Mouse (Mus musculus) kidney, adult 2 months (tissue): ENCODE data around the gene Thsd7a. TPM values are rescaled to one million over a fixed set of nuclear protein-coding genes. Genes with fewer than 3 reads are reported as not detected.

Experiments
- DNase-seq: peaks from one replicate; pipeline ENCODE4 v3.0.0; 2021
- H3K27ac ChIP-seq: fragments of 200-500 bp; 2 replicates; pipeline ENCODE4 v1.5.1; 2012; ENCODE audit warnings: low read depth, low read length, control low read depth, inconsistent platforms; ENCODE audit not compliant: insufficient read depth
- H3K27me3 ChIP-seq: fragments of 200-500 bp; replicated peaks from 2 replicates; pipeline ENCODE4 v1.6.1; 2012; ENCODE audit warnings: mild to moderate bottlenecking, moderate library complexity, low read length, inconsistent platforms; ENCODE audit not compliant: control insufficient read depth, insufficient read depth
- H3K36me3 ChIP-seq: fragments of 200-500 bp; 2 replicates; pipeline ENCODE4 v1.6.1; 2012; ENCODE audit warnings: mild to moderate bottlenecking, moderate library complexity, low read length, inconsistent platforms; ENCODE audit not compliant: control insufficient read depth, insufficient read depth
- H3K4me1 ChIP-seq: fragments of 200-500 bp; 2 replicates; pipeline ENCODE4 v1.6.1; 2011; ENCODE audit warnings: low read length; ENCODE audit not compliant: control insufficient read depth, insufficient read depth
- H3K4me3 ChIP-seq: fragments of 200-500 bp; 2 replicates; pipeline ENCODE4 v1.5.1; 2011; ENCODE audit warnings: mild to moderate bottlenecking, low read depth, low read length, control low read depth; ENCODE audit not compliant: insufficient read depth
- CTCF ChIP-seq: fragments of 200-500 bp; conservative IDR thresholded peaks from 2 replicates; pipeline ENCODE4 v1.5.1; 2011; ENCODE audit warnings: low read depth, mild to moderate bottlenecking, control low read depth, low read length, moderate library complexity, mixed read lengths; ENCODE audit not compliant: insufficient read depth, insufficient read length
- POLR2A ChIP-seq: fragments of 200-500 bp; IDR thresholded peaks from one replicate; pipeline ENCODE4 v1.6.1; 2011; ENCODE audit warnings: low read depth, low read length, control low read depth
- WGBS: fragments of 180-500 bp; shearing (Covaris S2); methylation state at CpG from one replicate; pipeline ENCODE4 v1.1.7; 2018; 5-methylcytosine and 5-hydroxymethylcytosine counted together
- polyA plus RNA-seq: library from polyadenylated mRNA; depleted of rRNA; stranded (reverse); fragments of >200 nt; gene quantifications from 2 replicates; pipeline ENCODE4 v1.2.3, GENCODE M21; 2012

Gene Thsd7a
- polyA plus RNA-seq, 1 experiment, result 5.7 TPM

- no peak overlapping the region for H3K4me3 ChIP-seq
- no peak for DNase-seq
- no peak for TF ChIP-seq POLR2A
- TF ChIP-seq CTCF, result no peak
Observed at GRCm38 (mm10) chr6:12581143-12581542, 168.1 kb downstream of the Thsd7a start.

GRCm38 (mm10) chr6:12575619-12576216 lies 173.5 kb downstream of the Thsd7a start:
- no peak overlapping the region for H3K4me3 ChIP-seq
- DNase-seq, result no peak
- 75% methylated on average over 6 of the region's 6 CpGs for WGBS
- no peak overlapping the region for H3K27ac ChIP-seq
- H3K36me3 ChIP-seq, result no peaks in the 10 kb centered on the region
- no peaks in the 10 kb centered on the region for H3K4me1 ChIP-seq
- TF ChIP-seq POLR2A, result no peak
- TF ChIP-seq CTCF, result no peak
- H3K27me3 ChIP-seq, result no peaks in the 10 kb centered on the region

More at GRCm38 (mm10) chr6:12581143-12581542, 168.1 kb downstream of the Thsd7a start:
- Histone ChIP-seq H3K36me3 (no peaks in the 10 kb centered on the region), H3K27ac (no peak overlapping the region), H3K27me3 (no peaks in the 10 kb centered on the region), H3K4me1 (no peaks in the 10 kb centered on the region)
- 62% methylated on average over 3 of the region's 3 CpGs for WGBS

- 71% methylated on average over 5 of the region's 5 CpGs for WGBS
- H3K4me1 ChIP-seq, result no peaks in the 10 kb centered on the region
- H3K27me3 ChIP-seq, result no peaks in the 10 kb centered on the region
- no peak for DNase-seq
- no peak overlapping the region for H3K27ac ChIP-seq
- H3K36me3 ChIP-seq, result no peaks in the 10 kb centered on the region
- no peak overlapping the region for H3K4me3 ChIP-seq
- TF ChIP-seq CTCF, result no peak
- no peak for TF ChIP-seq POLR2A
Observed at GRCm38 (mm10) chr6:12572202-12572601, 177.0 kb downstream of the Thsd7a start.

- WGBS, result 86% methylated on average over 4 of the region's 4 CpGs
- no peaks in the 10 kb centered on the region for H3K27me3 ChIP-seq
- no peak for TF ChIP-seq POLR2A
- DNase-seq, result no peak
- H3K36me3 ChIP-seq, result no peaks in the 10 kb centered on the region
- no peaks in the 10 kb centered on the region for H3K4me1 ChIP-seq
- H3K4me3 ChIP-seq, result no peak overlapping the region
- H3K27ac ChIP-seq, result no peak overlapping the region
Observed at GRCm38 (mm10) chr6:12565136-12565535, 184.1 kb downstream of the Thsd7a start.

DNA sequence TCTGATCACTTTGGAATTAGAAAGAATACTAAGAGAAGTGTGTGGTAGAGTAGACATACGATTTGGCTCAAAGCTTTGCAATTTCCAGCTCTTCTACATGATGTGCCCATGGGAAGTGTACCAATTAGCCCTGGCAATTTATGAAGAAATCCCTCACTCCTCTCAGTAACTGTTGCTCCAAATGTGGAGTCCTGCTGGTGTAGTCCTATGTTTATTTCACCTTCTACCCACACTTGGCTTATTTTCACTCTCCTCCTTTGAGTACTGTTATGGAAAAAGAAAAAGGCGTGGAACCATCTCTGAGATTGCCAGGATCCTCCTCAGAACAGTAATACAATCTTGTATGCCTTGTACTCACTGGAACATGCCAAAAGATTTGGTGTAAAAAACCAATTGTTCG lies 186.9 kb downstream of the Thsd7a start:
- no peak for DNase-seq
- Histone ChIP-seq H3K27me3 (no peaks in the 10 kb centered on the region), H3K4me1 (no peaks in the 10 kb centered on the region), H3K4me3 (no peak overlapping the region), H3K36me3 (no peaks in the 10 kb centered on the region), H3K27ac (no peak overlapping the region)
- TF ChIP-seq POLR2A (no peak), CTCF (no peak)
- 83% methylated on average over 3 of the region's 3 CpGs for WGBS

GRCm38 (mm10) chr6:12560500-12560899 lies 188.7 kb downstream of the Thsd7a start:
- Histone ChIP-seq H3K4me3 (no peak overlapping the region), H3K4me1 (no peaks in the 10 kb centered on the region), H3K27ac (no peak overlapping the region), H3K36me3 (no peaks in the 10 kb centered on the region), H3K27me3 (no peaks in the 10 kb centered on the region)
- DNase-seq, result no peak
- 94% methylated on average over 2 of the region's 2 CpGs for WGBS
- TF ChIP-seq POLR2A (no peak), CTCF (no peak)

GRCm38 (mm10) chr6:12555114-12556099 lies 193.8 kb downstream of the Thsd7a start:
- H3K36me3 ChIP-seq, result no peaks in the 10 kb centered on the region
- WGBS, result 76% methylated on average over 32 of the region's 32 CpGs
- TF ChIP-seq POLR2A (no peak), CTCF (no peak)
- peak; percentile 55 for DNase-seq
- no peaks in the 10 kb centered on the region for H3K4me1 ChIP-seq
- no peaks in the 10 kb centered on the region for H3K27me3 ChIP-seq
- no peak overlapping the region for H3K4me3 ChIP-seq
- no peak overlapping the region for H3K27ac ChIP-seq
